Mouse (Mus musculus) spleen, postnatal 4 days (tissue): ENCODE data around the gene Slamf9.
A peak's percentile ranks its signal among the peaks of the same experiment; 100 is the strongest.

Experiments
- DNase-seq, 2 experiments: peaks; one replicate each; pipeline ENCODE4 v3.0.0; 2022; ENCODE audit warnings: low spot score in 2 of 2

The Slamf9 gene

GRCm38 (mm10) chr1:172475054-172475741 is at the start of gene Slamf9:
Gene Slamf9, plus strand, starts transcription at chr1:172475358.
- peak in 1 of 2 experiments; percentile 57 for DNase-seq

DNA sequence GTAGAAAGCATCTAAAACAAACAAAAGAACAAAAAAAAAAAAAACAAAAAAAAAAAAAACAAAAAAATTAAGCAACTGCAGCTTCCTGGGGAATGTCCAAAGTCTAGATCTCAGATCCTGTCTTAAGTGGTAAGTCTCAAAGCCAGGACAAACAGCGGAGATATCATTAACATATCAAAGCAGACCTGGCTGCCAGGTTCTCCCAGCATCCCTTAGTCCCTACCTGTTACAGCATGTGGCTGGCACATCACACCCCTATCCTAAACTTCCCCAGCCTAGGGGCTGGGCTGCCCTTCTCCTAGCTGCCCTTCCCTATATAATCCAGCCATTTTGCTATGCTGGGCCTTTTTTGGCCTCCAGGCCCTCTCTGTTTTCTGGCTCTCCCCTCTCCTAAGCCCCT is 48.7 kb upstream of the Slamf9 start:
- no peak for DNase-seq

- DNase-seq = no peak
These were observed 47.3 kb upstream of the Slamf9 start for GRCm38 (mm10) chr1:172427841-172428240.

GRCm38 (mm10) chr1:172428614-172429013 is 46.5 kb upstream of the Slamf9 start:
- no peak for DNase-seq

GRCm38 (mm10) chr1:172430731-172431220 is 44.4 kb upstream of the Slamf9 start:
- DNase-seq = no peak

GRCm38 (mm10) chr1:172431836-172432586 is 43.1 kb upstream of the Slamf9 start:
- no peak for DNase-seq

DNA sequence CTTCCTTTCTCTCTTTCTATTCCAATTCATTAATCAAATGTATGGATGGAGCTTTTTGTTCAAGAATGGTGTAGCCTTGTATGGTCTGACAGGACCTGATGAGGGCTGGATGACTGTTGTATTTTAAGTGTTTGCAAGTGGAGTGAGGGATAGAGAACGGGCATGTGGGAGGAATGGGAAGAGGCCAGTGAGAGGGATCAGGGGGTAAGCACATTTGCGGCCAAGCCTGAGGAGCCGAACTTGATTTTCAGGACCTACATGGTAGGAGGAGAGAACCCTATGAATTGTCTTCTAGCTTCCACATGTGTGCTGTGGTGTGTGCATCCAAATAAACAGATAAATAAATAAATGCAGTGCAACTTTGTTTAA is 42.6 kb upstream of the Slamf9 start:
- no peak for DNase-seq

DNA sequence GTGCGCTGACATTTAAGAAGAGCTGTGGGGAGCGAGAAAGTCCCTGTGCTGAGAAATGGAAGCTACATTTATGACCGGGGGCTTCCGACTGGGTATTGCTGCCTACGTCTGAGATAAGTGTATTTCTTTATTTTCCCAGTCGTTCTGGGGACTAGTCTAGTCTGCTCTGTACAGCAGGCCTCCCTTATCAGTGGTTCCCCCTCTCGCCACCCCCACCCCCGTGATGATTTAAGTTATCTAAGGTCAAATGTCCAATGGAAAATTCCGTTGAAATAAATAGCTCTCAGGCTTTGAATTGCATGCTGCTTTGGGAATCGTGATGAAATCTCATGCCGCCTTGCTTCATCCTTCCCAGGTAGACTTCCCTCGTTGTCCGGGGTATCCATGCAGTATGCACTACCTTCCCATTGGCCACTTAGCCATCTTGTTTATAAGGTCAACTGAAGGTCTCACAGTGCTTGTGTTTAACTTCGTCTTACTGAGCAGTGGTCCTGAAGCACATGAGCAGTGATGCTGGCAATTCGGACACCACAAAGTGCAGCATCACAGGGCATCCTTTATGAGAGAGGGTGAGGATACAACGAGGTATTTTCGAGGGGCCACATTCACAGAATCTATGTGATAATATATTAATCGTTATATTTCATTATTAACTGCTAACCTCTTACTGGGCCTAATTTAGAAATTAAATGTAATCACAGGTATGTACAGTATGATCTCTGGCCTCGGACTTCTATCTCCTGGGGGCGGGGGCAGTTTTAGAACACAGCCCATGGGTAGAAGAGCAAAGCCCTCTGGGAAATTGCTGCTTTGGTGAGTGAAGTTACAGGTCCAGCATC is 41.9 kb upstream of the Slamf9 start:
- no peak for DNase-seq

- DNase-seq = no peak
These were observed 41.4 kb upstream of the Slamf9 start for GRCm38 (mm10) chr1:172433851-172434165.

DNA sequence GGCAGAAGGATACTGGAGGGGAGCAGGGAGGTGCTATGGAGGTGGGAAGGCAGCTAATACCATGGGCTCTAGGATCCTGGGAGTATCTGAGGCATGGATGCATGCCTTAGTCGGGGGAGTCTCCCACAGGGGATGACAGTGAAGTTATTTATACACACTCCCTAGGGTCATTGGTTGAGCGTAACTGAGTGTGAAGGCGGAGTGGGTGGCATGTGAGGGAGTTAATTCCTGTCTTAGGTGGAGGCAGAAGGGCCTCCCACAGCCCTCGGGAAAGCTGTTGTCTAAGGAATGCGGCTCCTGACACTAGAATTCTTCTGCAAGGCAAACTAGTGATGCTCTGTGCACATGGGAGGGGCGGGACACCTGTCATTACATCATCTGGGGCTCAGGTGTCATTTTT is 38.4 kb upstream of the Slamf9 start:
- no peak for DNase-seq

- no peak for DNase-seq
These were observed 36.5 kb upstream of the Slamf9 start for GRCm38 (mm10) chr1:172438621-172439020.

DNA sequence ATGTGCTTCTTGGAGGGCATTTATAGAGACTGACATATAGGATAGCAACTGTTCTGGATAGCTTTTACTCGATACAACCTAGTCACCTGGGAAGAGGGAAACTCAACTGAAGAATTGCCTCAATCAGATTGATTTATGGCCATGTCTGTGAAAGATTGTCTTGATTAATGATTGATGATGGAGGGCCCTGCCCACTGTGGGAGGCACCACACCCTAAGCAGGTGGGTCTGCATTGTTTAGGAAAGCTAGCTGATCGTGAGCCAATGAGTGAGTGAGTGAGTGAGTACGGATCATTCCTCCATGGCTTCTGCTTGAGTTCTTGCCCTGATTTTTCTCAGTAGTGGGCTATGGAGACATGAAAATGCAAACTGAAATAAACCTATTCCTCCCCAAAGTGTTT is 34.6 kb upstream of the Slamf9 start:
- no peak for DNase-seq

GRCm38 (mm10) chr1:172441935-172442445 is 33.2 kb upstream of the Slamf9 start:
- no peak for DNase-seq

GRCm38 (mm10) chr1:172450226-172450625 is 24.9 kb upstream of the Slamf9 start:
- no peak for DNase-seq

- DNase-seq = no peak
These were observed 24.2 kb upstream of the Slamf9 start for GRCm38 (mm10) chr1:172450848-172451470.

DNA sequence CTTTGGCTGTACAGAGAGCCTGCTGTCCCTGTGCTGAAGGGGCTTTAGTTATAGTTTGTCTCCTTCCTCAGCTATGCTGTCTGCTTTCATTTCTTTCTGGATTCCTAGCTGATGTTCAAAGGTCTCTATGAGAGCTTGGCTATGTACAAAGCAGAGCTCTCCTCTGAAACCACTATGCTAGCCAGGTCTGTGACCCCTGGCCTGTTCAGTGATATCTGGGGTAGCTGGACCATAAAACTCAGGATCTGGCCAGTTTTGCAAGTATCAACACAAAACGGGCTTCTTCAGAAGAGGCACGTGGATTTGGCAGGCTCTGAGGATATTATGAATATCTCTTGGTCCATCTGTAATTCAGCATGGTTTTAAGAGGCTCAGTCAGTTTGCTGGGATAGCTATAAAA is 22.2 kb upstream of the Slamf9 start:
- no peak for DNase-seq

GRCm38 (mm10) chr1:172453810-172454209 is 21.3 kb upstream of the Slamf9 start:
- no peak for DNase-seq

DNA sequence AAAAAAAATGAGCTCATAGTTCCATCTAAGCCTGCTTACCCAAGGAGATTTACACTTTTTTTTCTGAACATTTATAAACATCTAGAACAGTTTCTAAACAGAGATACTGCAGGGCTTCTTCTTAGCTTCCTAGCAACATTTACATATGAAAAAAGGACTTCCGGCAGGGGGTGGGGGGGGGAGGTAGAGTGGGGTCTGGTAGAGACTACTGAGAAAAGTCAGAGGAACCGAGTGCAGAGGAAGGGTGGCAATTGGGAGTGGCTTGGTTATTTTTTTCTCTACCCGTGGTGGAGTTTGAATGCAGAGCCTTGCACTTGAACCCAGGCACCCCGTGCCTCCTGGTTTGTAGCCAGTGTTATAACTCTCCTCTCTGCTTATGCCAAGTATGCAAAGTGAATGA is 19.7 kb upstream of the Slamf9 start:
- DNase-seq = no peak

DNA sequence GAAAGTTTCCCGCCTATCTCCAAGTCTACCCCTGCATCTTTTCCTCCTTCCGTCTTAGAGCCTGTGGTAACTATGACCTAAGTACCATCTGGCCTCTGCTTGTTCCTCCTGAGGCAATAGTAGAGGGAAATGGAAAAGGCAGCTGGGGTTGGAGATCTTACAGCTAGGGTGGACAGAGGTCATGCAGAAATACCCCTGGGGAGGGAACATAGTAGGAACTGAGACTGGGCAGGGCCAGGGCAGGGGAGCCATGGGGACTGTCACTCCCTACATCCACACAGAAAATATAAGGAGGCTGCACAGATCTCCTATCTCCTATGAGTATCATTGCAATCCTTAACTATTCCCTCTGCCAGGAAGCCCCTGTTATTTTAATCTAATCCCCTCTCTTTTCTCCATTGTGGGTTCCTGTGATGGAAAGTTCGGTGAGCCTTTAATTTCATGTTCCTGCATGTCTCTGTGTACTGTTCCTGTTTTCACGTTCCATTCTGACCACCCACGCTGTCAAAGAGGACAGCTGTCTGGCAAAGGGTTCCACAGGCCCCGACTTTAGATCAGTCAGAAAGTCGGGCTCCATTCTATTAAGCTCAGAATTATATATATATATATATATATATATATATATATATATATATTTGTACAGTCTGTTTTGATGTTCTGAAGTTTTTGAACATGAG is 19.0 kb upstream of the Slamf9 start:
- DNase-seq = no peak

DNA sequence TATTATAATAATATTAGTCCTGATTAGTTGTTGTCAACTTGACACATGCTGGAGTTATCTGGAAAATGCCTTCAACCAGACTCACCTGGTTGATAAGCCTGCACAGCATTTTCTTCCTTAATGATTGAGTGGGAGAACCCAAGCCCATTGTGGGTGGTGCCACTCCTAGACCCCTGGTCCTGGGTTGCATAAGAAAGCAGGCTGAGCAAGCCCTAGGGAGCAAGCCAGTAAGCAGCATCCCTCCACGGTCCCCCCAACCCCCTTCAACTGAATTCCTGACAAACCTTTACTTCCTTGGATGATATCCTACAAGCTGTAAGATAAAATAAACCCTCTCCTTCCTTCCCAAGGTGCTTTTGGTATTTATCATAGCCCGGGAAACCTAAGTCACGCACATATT is 18.0 kb upstream of the Slamf9 start:
- no peak for DNase-seq

- no peak for DNase-seq
These were observed 17.1 kb upstream of the Slamf9 start for GRCm38 (mm10) chr1:172458041-172458440.
